Mouse (Mus musculus) spleen, postnatal 36 days (tissue): ENCODE results near the gene Cfdp1.

Experiments
- DNase-seq, 2 experiments: peaks; one replicate each; pipeline ENCODE4 v3.0.0; 2022; ENCODE audit warnings: low spot score in 2 of 2, mixed read lengths in 1 of 2

Cfdp1 gene

DNA sequence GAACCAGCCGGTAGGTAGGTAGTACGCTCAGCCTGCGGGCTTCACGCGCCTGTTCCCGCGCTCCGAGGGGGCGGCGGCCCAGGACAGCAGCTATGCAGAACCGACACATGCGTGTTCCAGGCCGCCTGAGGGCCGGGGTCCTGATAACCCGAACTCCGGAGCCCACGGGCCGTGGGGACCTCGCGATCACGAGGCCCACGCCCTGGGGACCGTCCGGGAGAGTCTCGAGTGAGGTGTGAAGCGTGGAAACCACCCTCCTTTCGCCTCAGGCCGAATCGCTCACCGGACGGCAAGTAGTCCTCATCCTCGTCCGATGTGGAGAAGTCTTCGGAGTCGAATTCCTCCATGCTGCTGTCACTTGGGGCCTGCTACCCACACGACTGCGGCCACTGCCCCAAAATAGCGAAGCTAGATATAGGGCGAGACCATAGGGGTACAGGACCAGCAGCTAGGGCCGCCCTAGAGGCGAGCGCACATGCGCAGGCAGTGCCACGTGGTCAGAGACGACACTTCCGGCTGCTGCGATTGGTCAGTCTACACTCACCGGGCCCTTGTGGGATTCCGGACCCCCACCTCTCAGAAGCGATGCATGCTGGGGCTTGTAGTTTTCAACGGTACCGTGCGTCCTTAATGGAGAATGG is at the start of gene Cfdp1:
Gene Cfdp1, minus strand, starts transcription at position 431 of the 641 bp plus-strand sequence.
- DNase-seq, result peak; percentile 97

DNA sequence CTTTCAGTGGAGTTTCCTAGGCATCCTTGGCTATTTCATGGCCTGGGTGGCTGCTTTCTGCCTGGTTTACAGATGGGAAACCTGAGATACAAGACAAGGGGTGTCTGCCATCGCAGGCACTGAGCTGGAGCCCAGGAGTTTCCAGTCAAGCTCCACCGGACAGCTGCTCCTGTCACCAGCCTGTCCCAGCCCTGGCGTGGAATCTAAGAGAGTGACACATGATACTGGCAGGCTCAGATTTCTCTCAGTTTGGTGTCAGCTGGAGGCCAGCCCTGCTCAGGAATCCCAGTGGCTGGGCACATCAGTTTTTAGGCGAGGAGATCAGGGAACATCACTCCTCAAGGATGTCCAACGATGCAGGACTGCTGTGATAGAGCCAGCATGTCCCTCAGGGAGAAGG is 48.0 kb upstream of the Cfdp1 start:
- DNase-seq, result no peak

DNA sequence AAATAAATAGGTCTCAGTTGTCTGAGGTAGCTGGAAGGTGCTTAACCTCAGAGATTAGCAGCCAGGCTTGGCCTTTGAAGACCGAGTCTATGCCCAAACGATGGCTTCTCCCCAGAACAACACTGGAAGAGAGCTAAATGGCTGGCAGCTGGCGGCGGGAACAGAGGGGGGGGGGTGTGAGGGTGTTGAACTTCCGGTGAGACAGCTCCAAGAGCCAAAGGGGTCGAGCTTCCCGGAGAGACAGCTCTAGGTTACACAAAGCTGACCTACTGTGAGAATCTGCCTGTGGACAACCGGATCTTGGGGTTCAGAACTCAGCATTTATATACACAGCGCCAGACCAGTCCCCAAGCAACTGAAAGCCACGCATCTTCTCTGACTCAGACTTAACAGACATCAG is 44.5 kb upstream of the Cfdp1 start:
- no peak for DNase-seq

DNA sequence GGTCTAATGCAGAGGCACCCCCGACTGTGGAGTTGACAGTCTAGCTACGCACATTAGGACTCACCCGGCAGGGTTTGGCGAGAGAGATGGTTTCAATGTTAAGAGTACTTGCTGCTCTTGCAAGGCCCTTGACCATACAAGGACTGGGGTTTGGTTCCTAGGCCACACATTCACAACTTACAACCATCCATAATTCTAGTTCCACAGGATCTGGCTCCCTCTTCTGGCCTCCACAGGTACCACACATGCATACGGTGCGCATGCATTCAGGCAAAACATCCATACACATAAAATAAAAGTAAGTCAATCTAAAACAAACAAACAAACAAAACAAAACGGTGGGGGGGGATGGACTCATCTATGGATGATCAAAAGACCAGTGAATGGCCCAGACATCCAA is 40.9 kb upstream of the Cfdp1 start:
- no peak for DNase-seq

DNA sequence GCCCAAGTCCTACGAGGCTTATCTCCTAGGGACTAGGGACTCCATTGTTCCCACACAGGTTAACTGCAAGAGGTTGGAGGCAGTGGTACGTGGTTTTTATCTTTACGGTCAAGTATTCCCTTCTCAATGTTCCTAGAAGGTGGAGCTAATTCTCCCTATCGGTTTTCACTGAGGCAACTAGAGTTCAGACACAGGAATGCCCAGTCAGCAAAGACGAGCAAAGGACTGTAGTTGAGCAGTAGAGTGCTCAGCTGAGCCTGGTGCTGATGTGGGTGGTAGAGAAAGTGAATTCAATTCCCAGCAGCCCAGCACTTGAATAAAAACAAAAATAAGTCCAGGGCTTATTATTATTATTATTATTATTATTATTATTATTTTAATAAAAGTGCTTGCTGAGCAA is 38.5 kb upstream of the Cfdp1 start:
- DNase-seq, result no peak

DNA sequence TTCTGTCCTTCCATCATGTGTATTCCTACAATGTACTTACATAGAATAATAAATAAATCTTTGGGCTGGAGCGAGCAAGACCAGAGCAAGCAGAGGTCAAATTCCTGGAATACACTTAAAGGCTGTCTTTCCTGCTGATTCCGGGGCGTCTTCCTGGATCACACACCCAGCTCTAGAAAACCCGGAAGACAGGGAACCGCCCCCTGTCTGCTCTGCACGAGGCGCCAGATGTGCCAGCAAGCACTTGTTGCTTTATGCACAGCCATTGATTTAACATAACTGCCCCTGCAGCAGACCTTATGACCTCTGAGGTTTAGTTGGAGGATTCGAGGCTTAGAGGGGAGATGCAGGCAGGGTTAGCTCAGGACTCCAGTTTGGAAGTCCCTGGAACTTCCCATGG is 37.9 kb upstream of the Cfdp1 start:
- DNase-seq, result no peak

DNA sequence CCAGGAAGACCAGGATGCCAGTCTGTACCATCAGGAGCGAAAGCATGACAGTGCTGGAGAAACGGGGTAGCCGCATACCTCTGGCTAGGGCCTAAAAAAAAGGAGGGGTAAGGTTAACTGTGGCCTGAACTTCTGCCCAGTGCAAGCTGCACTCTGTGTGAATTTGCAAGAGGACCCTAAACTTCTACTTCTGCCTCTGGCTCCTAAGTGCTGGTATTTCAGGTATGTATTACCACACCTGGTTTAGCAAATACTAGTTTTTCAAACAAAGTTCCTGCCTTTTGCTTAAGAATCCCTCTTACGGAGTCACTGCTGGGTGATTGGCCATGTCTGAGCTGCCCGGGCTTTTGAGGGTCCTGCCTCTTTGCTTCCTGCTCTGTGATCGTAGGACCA is 36.8 kb upstream of the Cfdp1 start:
- no peak for DNase-seq

DNA sequence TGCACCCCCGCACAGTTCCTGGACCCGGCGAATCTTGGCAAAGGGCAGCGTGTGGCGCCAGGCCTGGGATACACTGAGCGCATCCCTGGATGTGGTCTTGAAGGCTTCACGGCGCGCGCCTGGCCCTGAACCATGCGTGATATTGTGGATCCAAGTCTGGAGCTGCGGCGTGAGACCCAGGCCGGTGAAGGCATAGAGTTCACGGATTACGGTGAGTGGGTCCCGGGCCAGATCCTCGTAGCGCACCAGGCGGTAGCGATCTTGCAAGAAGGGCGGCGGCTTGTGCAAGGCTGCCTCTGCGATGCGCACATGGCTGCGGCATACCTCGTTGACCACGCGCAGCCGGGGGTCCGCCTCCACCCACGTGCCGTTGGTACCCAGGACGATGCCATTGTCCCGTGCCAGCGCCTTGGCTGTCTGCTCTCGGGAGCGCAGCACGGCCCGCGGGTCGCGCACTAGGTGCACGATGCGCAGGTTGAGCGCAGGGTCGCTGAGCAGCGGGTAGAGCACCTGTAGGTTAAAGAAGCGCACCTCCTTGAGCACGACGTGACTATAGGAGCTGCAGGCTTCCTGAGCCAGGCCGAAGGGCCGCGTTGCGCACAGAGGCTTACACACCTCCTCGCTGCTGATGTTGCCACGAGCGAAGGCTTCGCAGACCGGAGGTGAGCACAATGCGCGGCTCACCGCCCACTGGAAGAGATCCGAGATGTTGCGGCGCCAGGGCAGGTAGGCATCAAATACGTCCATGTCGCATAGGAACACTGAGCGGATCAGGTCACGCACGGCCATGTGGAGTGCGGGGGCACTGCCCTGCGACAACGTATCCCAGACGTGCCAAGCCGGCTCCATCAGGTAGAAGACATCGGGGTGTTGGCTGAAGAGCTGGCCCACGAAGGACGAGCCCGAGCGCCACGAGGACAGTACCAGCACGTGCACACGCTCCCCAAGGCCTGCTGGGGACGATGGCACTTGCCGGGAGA is 36.1 kb upstream of the Cfdp1 start:
- no peak for DNase-seq

DNA sequence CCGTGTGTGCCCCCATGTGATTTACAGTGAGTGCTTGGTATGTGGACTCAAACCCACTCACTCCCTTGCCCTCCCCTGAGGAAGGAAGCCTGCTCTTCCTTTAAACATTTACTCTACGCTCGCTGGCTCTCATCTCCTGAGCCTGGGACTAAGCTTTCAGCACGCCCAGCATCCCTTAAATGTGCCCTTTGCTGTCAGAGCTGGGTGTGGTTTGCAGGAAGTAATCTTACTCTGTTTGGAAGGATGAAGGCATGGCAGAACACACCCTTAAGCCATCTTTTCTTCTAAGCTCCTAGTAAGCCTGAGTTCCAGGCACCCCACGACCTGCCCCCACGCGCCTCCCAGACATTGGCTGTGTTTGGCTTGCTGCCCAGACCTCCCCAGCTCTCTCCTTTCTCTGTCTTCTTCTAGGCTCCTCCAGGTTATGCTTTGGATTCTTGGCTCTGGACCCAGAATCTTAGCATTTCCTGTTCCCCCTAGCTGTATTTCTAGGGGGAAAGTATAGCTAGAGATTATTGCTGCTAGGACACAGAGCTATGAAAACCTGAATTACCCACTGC is 34.1 kb upstream of the Cfdp1 start:
- DNase-seq, result no peak

DNA sequence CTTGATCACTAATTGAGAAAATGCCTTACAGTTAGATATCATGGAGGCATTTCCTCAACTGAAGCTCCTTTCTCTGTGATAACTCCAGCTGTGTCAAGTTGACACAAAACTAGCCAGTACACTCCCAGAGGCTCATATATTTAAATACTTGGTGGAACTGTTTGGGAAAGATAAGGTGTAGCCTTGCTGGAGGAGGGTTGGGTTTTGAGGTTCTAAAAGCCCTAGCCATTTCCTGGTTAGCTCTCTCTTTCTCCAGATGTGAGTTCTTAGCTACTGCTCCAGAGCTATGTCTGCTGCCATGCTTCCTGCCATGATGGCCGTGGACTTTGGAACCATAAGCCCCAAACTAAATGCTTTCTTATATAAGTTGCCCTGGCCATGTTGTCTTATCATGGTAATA is 33.4 kb upstream of the Cfdp1 start:
- no peak for DNase-seq

DNA sequence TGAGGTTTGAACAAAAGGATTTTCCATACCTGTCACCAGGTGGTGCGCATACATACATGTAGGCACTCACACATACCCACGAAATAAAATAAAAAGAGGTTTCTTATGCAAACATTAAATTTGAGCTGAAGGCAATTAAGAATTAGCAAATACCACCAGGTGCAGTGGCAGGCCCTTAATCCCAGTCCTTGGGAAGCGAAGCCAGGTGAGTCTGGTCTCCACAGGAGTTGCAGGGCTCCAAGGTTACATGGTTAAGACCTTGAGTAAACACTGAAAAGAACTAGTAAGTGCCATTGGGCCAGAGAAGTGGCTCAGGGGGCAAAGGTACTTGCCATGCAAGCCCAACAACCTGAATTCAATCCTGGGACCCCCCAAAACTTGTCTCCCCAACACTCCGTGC is 29.5 kb upstream of the Cfdp1 start:
- DNase-seq, result no peak

DNA sequence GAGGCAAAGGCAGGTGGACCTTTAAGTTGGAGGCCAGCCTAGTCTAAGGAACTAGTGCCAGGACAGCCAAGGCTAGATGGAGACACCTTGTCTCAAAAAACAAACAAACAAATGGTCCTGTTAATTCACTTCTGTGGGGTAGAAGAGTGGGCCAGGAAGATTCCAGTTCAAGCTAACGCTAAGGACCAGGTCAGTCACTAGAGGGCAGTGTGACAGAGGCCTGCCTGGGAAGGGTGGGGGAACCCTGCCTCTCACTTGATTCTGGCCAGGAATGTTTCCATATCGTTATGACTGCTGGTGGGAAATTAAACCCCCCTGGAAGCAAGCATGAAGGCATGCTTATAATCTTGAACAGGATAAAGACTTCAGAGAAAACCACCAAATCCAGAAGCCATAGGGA is 27.5 kb upstream of the Cfdp1 start:
- peak; percentile 21 to 40 for DNase-seq

DNA sequence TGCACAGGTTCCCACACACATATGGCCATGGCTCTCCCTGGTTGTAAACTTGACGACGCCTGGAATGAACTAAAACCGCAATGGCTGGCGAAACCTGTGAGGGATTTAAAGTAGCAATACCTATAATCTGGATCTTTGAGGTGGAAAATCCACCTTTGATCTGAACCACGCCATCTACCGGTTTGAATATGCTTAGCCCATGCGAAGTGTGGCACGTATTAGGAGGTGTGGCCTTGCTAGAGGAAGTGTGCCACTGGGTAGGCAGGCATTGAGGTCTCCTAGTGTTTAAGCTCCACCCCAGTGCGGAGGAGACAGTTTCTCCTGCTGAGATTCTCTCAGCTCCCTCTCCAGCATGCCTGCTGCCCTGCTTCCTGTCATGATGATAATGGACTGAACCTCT is 23.6 kb upstream of the Cfdp1 start:
- no peak for DNase-seq

DNA sequence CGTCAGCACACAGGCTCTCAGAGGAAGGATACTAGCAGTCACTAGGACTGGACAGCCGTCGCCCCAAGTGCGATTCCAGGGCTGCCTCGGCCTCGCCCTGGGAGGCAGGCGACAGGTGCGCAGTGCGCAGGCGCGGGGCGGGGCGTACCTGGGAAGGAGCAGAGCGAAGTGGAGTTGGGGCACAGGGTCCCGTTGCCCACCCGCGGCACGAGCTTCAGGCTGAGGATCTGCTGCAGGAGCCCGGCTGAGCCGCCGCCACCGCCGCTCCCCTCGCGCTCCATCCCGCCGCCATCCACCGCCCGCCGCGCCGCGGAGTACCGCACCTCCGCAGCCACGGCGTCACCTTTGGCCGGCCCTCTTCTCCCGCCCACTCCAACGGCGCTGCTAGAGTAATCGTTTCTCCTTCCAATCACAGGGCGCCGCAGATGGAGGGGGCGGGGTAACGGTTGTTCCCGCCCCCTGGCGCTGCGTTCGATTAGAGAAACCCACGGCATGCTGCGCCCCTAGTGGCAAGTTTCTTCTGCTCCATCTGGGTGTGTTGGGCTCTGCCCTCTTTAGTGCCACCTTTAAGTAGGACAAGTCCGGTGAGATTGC is 22.4 kb upstream of the Cfdp1 start, which contains the start of gene Tmem170:
Gene Tmem170, minus strand, starts transcription at position 396 of the 594 bp plus-strand sequence.
- DNase-seq, result peak; percentile 96 to 98

DNA sequence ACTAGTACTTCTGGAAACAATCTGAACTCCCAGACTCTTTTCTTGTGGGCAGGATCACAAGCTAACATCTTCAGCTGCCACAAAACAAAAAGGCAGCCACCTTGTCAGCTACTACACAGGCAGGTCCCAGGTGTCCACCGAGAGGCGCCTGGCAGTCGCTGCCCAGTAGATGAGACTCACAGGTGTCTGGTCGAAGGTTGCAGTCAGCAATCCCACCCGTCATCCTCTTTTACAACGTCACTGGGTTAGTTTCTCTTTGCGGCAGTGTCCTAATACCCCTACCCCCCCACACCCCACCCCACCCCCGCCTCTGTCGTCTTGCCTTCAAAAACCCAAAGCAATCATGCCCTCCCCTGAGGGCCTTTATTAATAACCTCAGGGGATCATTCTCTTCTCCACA is 21.7 kb upstream of the Cfdp1 start:
- DNase-seq, result no peak

DNA sequence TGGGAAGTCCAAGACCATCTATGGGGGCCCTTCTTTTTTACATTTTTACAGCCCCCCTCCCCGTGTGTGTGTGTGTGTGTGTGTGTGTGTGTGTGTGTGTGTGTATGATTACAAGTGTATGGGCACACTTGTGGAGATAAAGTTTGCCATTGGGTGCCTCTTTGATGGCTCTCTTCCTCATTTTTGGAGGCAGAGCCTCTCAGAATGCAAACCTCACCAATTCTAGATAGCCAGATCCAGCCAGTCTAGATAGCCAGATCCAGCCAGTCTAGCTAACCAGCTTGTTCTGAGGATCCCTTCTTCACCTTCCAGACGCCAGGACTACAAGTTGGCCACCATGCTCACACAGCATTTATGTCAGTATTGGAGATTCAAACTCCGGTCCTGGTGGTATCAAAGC is 17.2 kb upstream of the Cfdp1 start:
- no peak for DNase-seq

DNA sequence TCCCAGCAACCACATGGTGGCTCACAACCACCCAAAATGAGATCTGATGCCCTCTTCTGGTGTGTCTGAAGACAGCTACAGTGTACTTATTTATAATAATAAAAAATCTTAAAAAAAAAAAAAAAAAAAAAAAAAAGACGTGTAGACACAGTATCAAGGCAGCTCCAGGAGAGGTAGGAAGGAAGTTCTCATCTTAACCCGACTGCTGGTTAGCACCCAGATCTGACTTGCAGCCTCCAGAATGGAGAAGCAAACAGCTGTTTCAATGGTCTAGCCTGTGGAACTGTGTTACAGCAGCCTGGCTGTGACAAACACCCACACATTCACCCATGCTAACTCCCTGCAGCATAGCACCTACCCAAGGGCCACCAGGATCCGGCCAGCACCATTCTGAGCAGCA is 16.3 kb upstream of the Cfdp1 start:
- no peak for DNase-seq

DNA sequence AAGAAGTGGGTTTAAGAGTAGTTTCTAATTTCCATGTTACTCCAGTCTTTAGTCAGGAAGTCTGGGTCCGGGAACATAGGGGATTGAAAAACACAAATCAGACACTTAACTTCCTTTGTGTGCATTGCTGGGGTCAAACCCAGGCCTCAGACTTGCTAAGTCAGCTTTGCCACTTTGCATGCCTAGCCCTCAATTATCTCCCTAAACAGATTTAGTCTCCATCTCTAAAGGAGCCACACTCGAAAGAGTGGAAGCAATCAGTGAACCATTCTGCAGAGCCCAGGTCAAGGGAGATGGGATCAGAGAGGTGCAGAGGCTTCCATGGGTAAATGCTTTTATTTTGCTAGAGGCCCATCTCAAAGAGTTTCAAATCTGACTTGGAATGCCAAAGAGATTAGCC is 14.6 kb upstream of the Cfdp1 start:
- DNase-seq, result no peak

DNA sequence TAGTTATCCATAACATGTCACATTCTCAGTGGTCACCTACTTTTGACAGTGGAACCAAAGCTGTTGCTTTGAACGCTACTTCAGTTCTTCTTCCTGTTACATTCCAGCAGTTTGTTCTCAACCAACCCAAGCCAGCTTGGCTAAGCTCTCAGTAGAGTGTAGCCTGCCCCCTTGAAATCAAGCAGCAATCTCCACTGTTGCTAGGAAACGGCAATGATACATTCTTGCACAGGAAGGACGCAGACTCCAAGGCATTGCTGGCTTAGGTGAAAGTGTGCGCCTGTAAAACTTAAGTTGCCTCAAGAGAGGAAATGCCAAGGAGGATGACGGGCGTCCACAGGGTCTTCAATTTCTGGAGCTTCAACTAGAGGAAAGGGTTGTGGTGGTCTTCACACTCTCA is 11.8 kb upstream of the Cfdp1 start:
- no peak for DNase-seq

DNA sequence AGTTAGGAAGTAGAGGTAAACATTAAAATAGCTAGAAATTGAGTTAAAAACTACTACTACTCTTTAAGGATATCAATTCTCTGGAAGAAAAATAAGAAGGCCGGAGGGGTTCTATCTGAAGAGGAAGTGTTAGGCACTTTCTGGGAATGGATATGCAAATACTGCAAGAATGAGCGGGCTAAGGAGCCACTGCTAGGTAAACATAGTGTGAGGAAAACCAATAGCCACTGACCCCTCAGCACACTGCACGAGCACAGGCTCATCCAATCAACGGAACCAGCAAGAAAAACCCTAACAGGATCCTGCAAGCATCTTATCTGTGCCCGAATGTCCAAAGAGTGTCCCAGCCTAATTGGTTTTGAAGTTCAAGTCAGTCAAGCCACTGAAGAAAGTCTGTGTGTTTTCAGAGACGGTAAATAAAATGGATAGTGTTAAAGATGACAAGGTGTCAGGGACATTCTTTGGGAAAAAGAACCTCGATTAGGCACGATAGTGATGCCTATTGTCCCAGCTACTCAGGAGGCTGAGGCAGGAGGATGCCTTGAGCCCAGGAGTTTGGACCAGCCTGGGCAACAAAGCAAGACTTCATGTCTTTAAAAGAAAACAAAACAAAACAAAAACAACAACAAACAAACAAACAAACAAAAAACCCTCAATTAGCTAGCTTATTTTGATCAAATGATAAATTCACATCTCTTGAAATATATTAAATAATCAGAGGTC is 11.2 kb upstream of the Cfdp1 start:
- no peak for DNase-seq

DNA sequence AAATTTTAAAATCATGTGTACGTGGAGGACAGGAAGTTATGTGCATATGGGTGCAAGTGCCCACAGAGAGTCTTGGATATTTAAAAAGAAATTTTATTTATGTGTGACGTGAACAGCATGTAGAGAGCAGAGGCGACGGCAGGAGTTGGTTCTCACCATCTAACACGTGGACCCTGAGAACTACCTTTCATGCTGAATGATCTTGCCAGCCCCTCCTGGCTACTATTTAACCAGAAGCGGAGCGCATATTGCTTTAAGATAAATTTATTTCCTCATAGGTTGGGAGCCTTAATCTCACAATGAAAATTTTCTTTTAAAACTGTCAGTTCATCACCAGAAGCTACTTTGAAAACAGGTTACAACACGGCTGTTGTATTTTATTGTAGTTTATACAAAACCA is 10.6 kb upstream of the Cfdp1 start:
- no peak for DNase-seq

DNA sequence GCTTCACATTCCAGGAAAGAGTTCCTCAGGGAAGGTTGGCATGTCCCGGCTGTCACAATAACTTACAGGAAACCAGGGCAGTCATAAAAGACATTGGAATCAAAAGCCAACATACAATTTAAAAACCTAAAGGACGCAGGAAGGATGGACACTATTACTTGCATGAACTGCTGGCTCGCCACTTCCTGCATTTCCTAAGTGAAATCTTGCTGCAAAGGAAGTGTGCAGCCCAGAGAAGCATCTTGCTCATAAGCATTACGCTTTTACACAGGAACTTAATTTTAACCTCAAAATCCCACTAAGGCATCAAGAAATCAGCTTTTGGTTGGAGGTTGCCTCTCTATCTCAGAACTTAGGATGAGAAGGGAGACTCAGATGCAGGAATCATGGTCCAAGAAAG is 9.2 kb upstream of the Cfdp1 start:
- no peak for DNase-seq
